Mouse (Mus musculus): Measurements from ENCODE around the gene Psg22.

DNA sequence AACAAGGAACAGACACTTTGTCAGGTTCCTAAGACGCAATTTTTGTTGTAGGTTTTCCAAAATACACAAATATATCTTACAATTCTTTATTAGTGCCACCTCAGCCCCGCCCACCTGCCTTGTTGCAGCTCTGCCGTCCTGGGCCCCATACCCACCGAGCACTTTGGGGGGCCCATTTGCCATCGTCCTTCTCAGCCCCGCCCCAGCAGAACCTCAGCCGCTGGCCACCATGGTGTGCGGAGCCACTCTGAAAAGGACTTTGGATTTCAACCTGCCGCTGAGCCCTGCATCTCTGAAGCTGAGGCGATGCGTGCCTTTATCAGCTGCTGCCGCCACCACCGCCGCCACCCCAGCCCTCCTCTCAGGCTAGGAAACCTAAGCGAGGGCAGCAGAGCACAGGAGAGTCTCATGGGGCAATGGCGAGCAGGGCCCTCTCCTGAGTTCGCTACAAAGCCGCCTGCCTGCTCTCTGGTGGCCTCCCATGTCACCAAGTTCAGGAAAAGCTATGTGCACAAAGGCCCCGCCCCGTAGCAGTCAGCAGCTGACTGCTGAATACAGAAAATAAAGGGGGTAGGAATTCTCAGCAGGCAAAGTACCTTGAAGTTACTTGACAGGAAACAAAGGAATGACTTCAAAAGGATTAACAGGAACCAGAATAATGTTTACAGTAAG, 28.4 kb downstream of the Psg22 start:
- TF ChIP-seq MAFK (IDR thresholded peaks at IDR 0.05; ENCODE audit: borderline replicate concordance, low read depth, low read length) (no peak), ZNF384 (IDR thresholded peaks at IDR 0.05; ENCODE audit: low read depth, low read length) (no peak), SMC3 (IDR thresholded peaks at IDR 0.05; ENCODE audit: low read depth, low read length) (no peak), CHD1 (IDR thresholded peaks at IDR 0.05; ENCODE audit: low read depth, low read length) (no peak), CTCF (IDR thresholded peaks at IDR 0.05 in 2 of 3, conservative IDR thresholded peaks at IDR 0.05 in 1 of 3; ENCODE audit: control insufficient read depth in 1 of 3, insufficient read depth in 1 of 3, low read depth in 2 of 3, low read length in 3 of 3, poor library complexity in 1 of 3, severe bottlenecking in 1 of 3) (no peak), MAZ (IDR thresholded peaks at IDR 0.05; ENCODE audit: low read depth, low read length) (no peak), POLR2A (IDR thresholded peaks at IDR 0.05; ENCODE audit: control insufficient read depth in 1 of 2, insufficient read depth in 1 of 2, low read depth in 1 of 2, low read length in 2 of 2, poor library complexity in 1 of 2) (no peak), MYC (IDR thresholded peaks at IDR 0.05; ENCODE audit: low read depth, low read length) (no peak), POLR2AphosphoS5 (IDR thresholded peaks at IDR 0.05; ENCODE audit: borderline replicate concordance, low read depth, low read length) (no peak), TAL1 (IDR thresholded peaks at IDR 0.05; ENCODE audit: low read length) (no peak)
